Mouse (Mus musculus) brain, embryonic 14.5 days (tissue): Measurements from ENCODE around the gene Gm14443. TPM values are rescaled to one million over a fixed set of nuclear protein-coding genes. Genes with fewer than 3 reads are reported as not detected.
"Not testable (repeated sequence)": the region's sequence is repeated elsewhere in the genome, so short reads cannot be mapped to it uniquely, and the experiment has no call there.

Experiments
- DNase-seq: peaks from one replicate; pipeline ENCODE4 v3.0.0-alpha.2; 2011; ENCODE audit warnings: low read depth
- CTCF ChIP-seq: fragments of 200-500 bp; IDR thresholded peaks from 2 replicates; pipeline ENCODE4 v1.5.1; 2012; ENCODE audit warnings: inconsistent platforms, mild to moderate bottlenecking, moderate library complexity, borderline replicate concordance; ENCODE audit not compliant: insufficient read depth, insufficient read length; ENCODE audit errors: extremely low read depth
- POLR2A ChIP-seq: fragments of 200-500 bp; IDR thresholded peaks from 2 replicates; pipeline ENCODE4 v1.6.1; 2012; ENCODE audit warnings: mild to moderate bottlenecking, inconsistent platforms, borderline replicate concordance; ENCODE audit not compliant: poor library complexity, insufficient read depth, insufficient read length, severe bottlenecking; ENCODE audit errors: extremely low read depth
- polyA plus RNA-seq: library from polyadenylated mRNA; depleted of rRNA; stranded (reverse); fragments of >200 nt; gene quantifications from 2 replicates; pipeline ENCODE4 v1.2.3, GENCODE M21; 2012; rRNA removed

The Gm14443 gene
- polyA plus RNA-seq: 1.2 and 1.9 TPM in 2 replicates

GRCm38 (mm10) chr2:175175401-175176180 lies at the start of gene Gm14443:
TSS of gene Gm14443 (minus strand) at chr2:175175871.
- not testable (repeated sequence) for DNase-seq

- not testable (repeated sequence) for DNase-seq
These were observed 31.1 kb upstream of the Gm14443 start, which contains the start of gene Gm14391 for GRCm38 (mm10) chr2:175206732-175207131. TSS of gene Gm14391 (minus strand) at chr2:175206917.

GRCm38 (mm10) chr2:175179008-175179407 lies 3.3 kb upstream of the Gm14443 start:
- not testable (repeated sequence) for DNase-seq

GRCm38 (mm10) chr2:175176312-175176711 lies 641 bp upstream of the Gm14443 start:
- no peak for DNase-seq
- TF ChIP-seq CTCF: no peak
- TF ChIP-seq POLR2A: no peak

GRCm38 (mm10) chr2:175174058-175174457 lies 1.6 kb downstream of the Gm14443 start:
- DNase-seq: not testable (repeated sequence)

- not testable (repeated sequence) for DNase-seq
These were observed 2.6 kb downstream of the Gm14443 start for GRCm38 (mm10) chr2:175172906-175173595.

GRCm38 (mm10) chr2:175172123-175172522 lies 3.5 kb downstream of the Gm14443 start:
- DNase-seq: no peak
- TF ChIP-seq POLR2A (no peak), CTCF (no peak)

- DNase-seq: not testable (repeated sequence)
These were observed 8.8 kb downstream of the Gm14443 start for GRCm38 (mm10) chr2:175166870-175167269.

- not testable (repeated sequence) for DNase-seq
These were observed 10.6 kb downstream of the Gm14443 start for GRCm38 (mm10) chr2:175165110-175165509.

- DNase-seq: not testable (repeated sequence)
These were observed 14.2 kb downstream of the Gm14443 start for GRCm38 (mm10) chr2:175161438-175161837.

- TF ChIP-seq CTCF: no peak
- TF ChIP-seq POLR2A: no peak
These were observed 17.0 kb downstream of the Gm14443 start for GRCm38 (mm10) chr2:175158642-175159041.

GRCm38 (mm10) chr2:175156696-175157095 lies 19.0 kb downstream of the Gm14443 start:
- DNase-seq: no peak
- TF ChIP-seq POLR2A: no peak
- no peak for TF ChIP-seq CTCF

More at GRCm38 (mm10) chr2:175158642-175159041, 17.0 kb downstream of the Gm14443 start:
- DNase-seq: no peak

GRCm38 (mm10) chr2:175141993-175142295 lies 33.7 kb downstream of the Gm14443 start, which contains the start of gene Gm14399:
TSS of gene Gm14399 (minus strand) at chr2:175142012.
- DNase-seq: not testable (repeated sequence)

- DNase-seq: peak; percentile 25
These were observed 34.3 kb downstream of the Gm14443 start for GRCm38 (mm10) chr2:175141118-175141992.

- not testable (repeated sequence) for DNase-seq
These were observed 35.0 kb downstream of the Gm14443 start for GRCm38 (mm10) chr2:175140624-175141023.
